Mouse (Mus musculus): Measurements from ENCODE around the gene Dglucy.

Gene Dglucy

DNA sequence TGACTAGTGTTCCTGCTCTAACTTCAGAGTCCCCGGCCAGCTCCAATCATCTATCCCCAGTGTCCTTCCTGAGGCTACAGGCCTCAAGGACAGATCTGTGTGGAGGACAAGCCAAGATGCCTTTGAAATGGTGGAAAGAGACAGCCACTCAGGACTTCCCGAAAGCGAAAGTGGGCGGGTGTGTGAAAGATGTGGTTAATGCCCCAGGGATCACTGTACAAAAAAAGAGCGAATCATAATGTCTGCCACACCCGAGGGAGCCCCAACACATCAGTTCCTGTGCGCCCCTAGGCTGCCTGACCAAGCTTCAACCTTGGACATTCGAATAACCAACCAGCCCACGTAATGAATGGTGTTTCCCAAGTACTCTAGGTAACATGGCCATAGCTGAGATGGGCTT, 149.4 kb downstream of the Dglucy start:
- DNase-seq (ENCODE audit: low spot score in 2 of 2): no peak

DNA sequence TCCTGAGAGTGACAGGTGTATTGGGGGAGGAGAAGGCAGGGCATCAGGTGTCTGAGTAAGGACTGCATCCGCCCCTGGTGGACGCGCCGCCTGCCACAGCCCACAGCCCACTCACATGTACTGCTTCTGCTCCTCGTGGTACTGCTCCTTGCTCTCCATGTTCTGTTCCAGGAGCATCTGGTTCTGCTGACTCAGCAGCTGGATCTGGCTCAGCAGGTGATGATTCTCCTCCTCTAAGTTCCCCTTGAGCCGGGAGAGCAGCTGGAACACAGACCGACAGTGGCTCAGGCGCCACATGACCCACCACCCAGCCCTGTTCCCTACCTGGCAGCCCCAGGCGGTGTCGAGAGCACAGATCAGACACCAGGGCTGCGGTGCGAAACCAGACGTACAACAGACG, 152.8 kb downstream of the Dglucy start:
- no peak for DNase-seq (ENCODE audit: low spot score in 2 of 2)

DNA sequence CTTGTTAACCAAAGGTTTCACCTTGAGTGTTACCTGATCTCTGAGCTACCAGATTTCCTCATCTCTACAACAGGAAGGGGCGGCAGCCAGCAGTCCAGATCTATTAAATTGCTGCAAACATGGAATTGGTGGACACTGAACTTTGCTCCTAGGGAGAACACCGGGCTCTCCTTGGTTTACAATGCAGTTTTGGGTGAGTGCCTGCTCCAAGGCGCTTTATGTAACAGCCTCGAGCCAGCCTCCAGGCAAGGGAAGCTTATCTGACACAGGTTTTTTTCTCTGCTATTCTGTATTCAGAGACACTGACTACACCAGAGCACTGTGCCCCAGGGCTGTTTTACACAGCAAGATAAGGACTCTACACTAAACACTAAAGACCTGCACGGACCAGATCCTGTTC, 155.9 kb downstream of the Dglucy start:
- no peak for DNase-seq (ENCODE audit: low spot score in 2 of 2)

GRCm38 (mm10) chr12:100936116-100936515, 157.3 kb downstream of the Dglucy start:
- peak; percentile 78 to 84 for DNase-seq (ENCODE audit: low spot score in 2 of 2)

GRCm38 (mm10) chr12:100936737-100937136, 157.9 kb downstream of the Dglucy start:
- no peak for DNase-seq (ENCODE audit: low spot score in 2 of 2)

DNA sequence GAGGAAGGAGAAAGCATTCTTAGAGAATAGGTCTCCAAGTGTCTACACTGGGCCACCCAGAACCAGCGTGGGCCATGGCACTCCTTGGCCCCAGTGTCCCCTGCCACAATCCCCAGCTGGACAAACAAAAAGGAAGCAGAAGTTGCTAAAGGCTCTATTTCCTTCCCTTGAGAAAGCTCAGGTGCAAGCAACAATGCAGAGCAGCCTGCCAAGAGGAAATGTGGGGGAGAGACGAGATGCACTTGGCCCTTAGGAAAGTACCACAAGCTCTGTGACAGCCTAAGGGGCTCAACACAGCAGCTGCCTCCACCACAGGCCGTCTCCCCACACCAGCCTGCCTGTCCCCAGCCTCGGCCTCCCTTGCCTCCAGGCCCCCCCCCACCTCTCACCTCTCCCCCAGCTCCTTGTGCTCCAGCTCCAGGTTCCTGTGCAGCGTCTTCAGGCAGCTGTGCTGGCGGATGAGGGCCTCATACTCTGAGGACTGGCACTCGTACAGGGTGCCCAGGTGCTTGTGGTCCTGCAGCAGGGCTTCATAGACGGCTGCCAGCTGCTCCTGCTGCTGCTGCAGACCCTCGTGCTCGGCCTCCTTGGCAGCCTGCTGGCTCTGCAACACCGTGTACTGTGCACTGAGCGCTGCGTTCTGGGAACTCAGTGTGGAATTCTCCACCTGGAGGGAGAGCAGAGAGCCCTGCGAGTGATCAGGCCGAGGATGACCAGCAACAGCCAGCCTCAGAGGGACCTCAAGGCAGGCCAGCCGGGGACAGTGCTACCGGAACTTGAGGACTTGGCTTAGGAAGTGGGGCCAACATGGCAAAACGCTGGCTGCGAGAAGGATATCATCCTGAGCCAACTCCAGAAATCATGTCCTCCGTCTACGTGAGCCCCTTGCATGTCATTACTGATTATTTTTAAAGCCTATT, 158.8 kb downstream of the Dglucy start:
- no peak for DNase-seq (ENCODE audit: low spot score in 2 of 2)

DNA sequence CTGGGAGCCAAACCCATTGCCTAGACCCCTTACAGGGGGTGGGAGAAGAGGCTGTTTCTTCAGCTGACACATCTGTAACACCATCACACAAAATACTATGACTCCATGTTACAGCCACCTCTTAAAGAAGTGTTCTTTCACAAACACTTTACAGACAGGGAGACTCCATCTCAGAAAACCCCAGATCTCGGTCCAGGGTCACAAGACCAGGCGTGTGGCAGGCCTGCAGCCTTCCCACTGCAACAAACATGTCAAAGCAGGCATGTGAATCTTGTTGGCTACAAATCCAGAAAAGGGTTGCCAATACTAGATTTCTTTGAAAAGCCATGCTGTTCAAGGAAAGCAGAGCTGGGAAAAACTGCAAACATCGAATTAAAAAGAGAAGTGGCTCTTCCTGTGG, 162.5 kb downstream of the Dglucy start:
- no peak for DNase-seq (ENCODE audit: low spot score in 2 of 2)

- no peak for DNase-seq (ENCODE audit: low spot score in 2 of 2)
Observed at GRCm38 (mm10) chr12:100943146-100943545, 164.3 kb downstream of the Dglucy start.

GRCm38 (mm10) chr12:100944921-100945336, 166.1 kb downstream of the Dglucy start:
- no peak for DNase-seq (ENCODE audit: low spot score in 2 of 2)

GRCm38 (mm10) chr12:100945501-100945900, 166.6 kb downstream of the Dglucy start:
- DNase-seq (ENCODE audit: low spot score in 2 of 2): no peak

DNA sequence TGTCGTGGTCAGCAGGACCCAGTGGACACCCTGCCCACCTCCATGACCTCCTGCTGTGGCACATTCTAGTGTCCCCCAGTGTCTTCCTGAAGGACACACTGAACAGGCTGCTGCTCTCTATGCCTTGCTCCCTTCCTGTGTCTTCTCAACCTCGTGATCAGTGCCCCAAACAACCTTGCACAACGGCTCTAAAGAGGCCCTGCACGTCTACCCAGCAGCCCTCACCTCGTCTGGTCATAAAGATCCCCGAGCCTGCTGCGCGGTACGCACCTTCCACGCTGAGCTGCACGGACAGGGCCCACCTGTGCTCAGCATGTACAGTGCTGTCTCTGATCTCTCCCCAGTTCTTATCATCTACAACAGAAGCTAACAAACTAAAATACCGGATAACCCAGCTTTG, 167.1 kb downstream of the Dglucy start:
- no peak for DNase-seq (ENCODE audit: low spot score in 2 of 2)
